Mouse (Mus musculus) CH12.LX (cell line): ENCODE measurements around the gene Uvrag. TPM values are rescaled to one million over a fixed set of nuclear protein-coding genes. Genes with fewer than 3 reads are reported as not detected.

Experiments
- DNase-seq: peaks from one replicate; pipeline ENCODE4 v3.0.0-alpha.2; 2013; ENCODE audit errors: extremely low read depth
- H3K27ac ChIP-seq: 2 replicates; pipeline ENCODE4 v1.5.1; 2012; ENCODE audit warnings: low read depth, mild to moderate bottlenecking, control low read depth, moderate library complexity; ENCODE audit not compliant: insufficient read depth
- H3K27me3 ChIP-seq: replicated peaks from 2 replicates; pipeline ENCODE3; 2012; ENCODE audit warnings: inconsistent platforms
- H3K36me3 ChIP-seq, 2 experiments: replicated peaks in 1 of 2; 2 replicates each; pipeline versions ENCODE3 to v1.6.1; 2012; ENCODE audit warnings: inconsistent platforms in 1 of 2, low read length in 1 of 2, mild to moderate bottlenecking in 1 of 2, mixed read lengths in 1 of 2, moderate library complexity in 1 of 2; ENCODE audit not compliant: control insufficient read depth in 1 of 2, insufficient read depth in 1 of 2
- H3K4me1 ChIP-seq, 2 experiments: 2 replicates each; pipeline ENCODE4 v1.6.1; 2012; ENCODE audit warnings: inconsistent platforms in 1 of 2, moderate library complexity in 1 of 2; ENCODE audit not compliant: insufficient read depth in 2 of 2, control insufficient read depth in 1 of 2
- H3K4me2 ChIP-seq: 2 replicates; pipeline ENCODE4 v1.6.1; 2012; ENCODE audit warnings: low read depth, mild to moderate bottlenecking, control low read depth; ENCODE audit not compliant: poor library complexity, insufficient read depth, severe bottlenecking
- H3K4me3 ChIP-seq, 3 experiments: fragments of 150-350 bp in 1 of 3; sonication (generic) in 1 of 3; replicated peaks in 1 of 3; 2 replicates each; pipeline versions ENCODE3 to v1.5.1; 2011 to 2012; ENCODE audit warnings: low read depth in 2 of 3, low read length in 2 of 3, mild to moderate bottlenecking in 2 of 3, moderate library complexity in 2 of 3, control low read depth in 1 of 3, improper control_type of control experiment in 1 of 3, inconsistent platforms in 1 of 3, mixed read lengths in 1 of 3; ENCODE audit not compliant: poor library complexity in 1 of 3
- H3K79me2 ChIP-seq: replicated peaks from 2 replicates; pipeline ENCODE4 v1.6.1; 2012; ENCODE audit warnings: mild to moderate bottlenecking, moderate library complexity; ENCODE audit not compliant: control insufficient read depth, poor library complexity, insufficient read depth, severe bottlenecking; ENCODE audit errors: extremely low read depth
- H3K9ac ChIP-seq: 2 replicates; pipeline ENCODE4 v1.6.1; 2012; ENCODE audit warnings: low read depth, mild to moderate bottlenecking, control low read depth, moderate library complexity; ENCODE audit not compliant: insufficient read depth
- H3K9me3 ChIP-seq: replicated peaks from 2 replicates; pipeline ENCODE3; 2012; ENCODE audit warnings: low read length, inconsistent platforms, mixed read lengths
- BHLHE40 ChIP-seq: IDR thresholded peaks from 2 replicates; pipeline ENCODE4 v1.6.1; 2011; ENCODE audit warnings: mild to moderate bottlenecking, low read depth, low read length, improper control_type of control experiment
- CHD2 ChIP-seq: IDR thresholded peaks from 2 replicates; pipeline ENCODE4 v1.6.1; 2011; ENCODE audit warnings: low read length, improper control_type of control experiment
- CTCF ChIP-seq, 2 experiments: IDR thresholded peaks in 1 of 2; conservative IDR thresholded peaks in 1 of 2; 2 replicates each; pipeline ENCODE4 v1.5.1; 2011 to 2012; ENCODE audit warnings: low read depth in 2 of 2, low read length in 2 of 2, improper control_type of control experiment in 1 of 2, inconsistent platforms in 1 of 2, mild to moderate bottlenecking in 1 of 2, moderate library complexity in 1 of 2
- EP300 ChIP-seq: IDR thresholded peaks from 2 replicates; pipeline ENCODE4 v1.6.1; 2011; ENCODE audit warnings: low read length, improper control_type of control experiment
- ETS1 ChIP-seq: conservative IDR thresholded peaks from 2 replicates; pipeline ENCODE4 v1.6.1; 2012; ENCODE audit warnings: low read depth, mild to moderate bottlenecking, inconsistent platforms, low read length, improper control_type of control experiment, moderate library complexity
- HCFC1 ChIP-seq: IDR thresholded peaks from 2 replicates; pipeline ENCODE4 v1.6.1; 2012; ENCODE audit warnings: low read depth, mild to moderate bottlenecking, inconsistent platforms, low read length, improper control_type of control experiment
- IRF4 ChIP-seq: IDR thresholded peaks from 2 replicates; pipeline ENCODE4 v1.6.1; 2014; ENCODE audit warnings: low read depth, mild to moderate bottlenecking, inconsistent platforms, low read length, improper control_type of control experiment
- JUND ChIP-seq: conservative IDR thresholded peaks from 2 replicates; pipeline ENCODE4 v1.6.1; 2011; ENCODE audit warnings: low read depth, low read length, improper control_type of control experiment
- KAT2A ChIP-seq: IDR thresholded peaks from 2 replicates; pipeline ENCODE4 v1.6.1; 2012; ENCODE audit warnings: low read length, improper control_type of control experiment, inconsistent platforms; ENCODE audit not compliant: insufficient replicate concordance
- MEF2A ChIP-seq: IDR thresholded peaks from 2 replicates; pipeline ENCODE4 v1.6.1; 2014; ENCODE audit warnings: low read depth, mild to moderate bottlenecking, inconsistent platforms, low read length, improper control_type of control experiment, borderline replicate concordance
- MXI1 ChIP-seq: IDR thresholded peaks from 2 replicates; pipeline ENCODE4 v1.6.1; 2011; ENCODE audit warnings: mild to moderate bottlenecking, low read depth, low read length, improper control_type of control experiment
- NRF1 ChIP-seq: IDR thresholded peaks from 2 replicates; pipeline ENCODE4 v1.6.1; 2014; ENCODE audit warnings: low read depth, mild to moderate bottlenecking, inconsistent platforms, low read length, improper control_type of control experiment, moderate library complexity
- PAX5 ChIP-seq: IDR thresholded peaks from 2 replicates; pipeline ENCODE4 v1.6.1; 2012; ENCODE audit warnings: low read length, inconsistent platforms, mixed read lengths
- POLR2A ChIP-seq: IDR thresholded peaks from 2 replicates; pipeline ENCODE4 v1.6.1; 2011; ENCODE audit warnings: low read depth, mild to moderate bottlenecking, improper control_type of control experiment, low read length
- POLR2AphosphoS2 ChIP-seq: IDR thresholded peaks from 2 replicates; pipeline ENCODE4 v1.6.1; 2011; ENCODE audit warnings: low read depth, low read length, improper control_type of control experiment
- RAD21 ChIP-seq: IDR thresholded peaks from 2 replicates; pipeline ENCODE4 v1.6.1; 2011; ENCODE audit warnings: low read depth, mild to moderate bottlenecking, low read length, improper control_type of control experiment, moderate library complexity
- RCOR1 ChIP-seq: conservative IDR thresholded peaks from 2 replicates; pipeline ENCODE4 v1.6.1; 2012; ENCODE audit warnings: low read depth, mild to moderate bottlenecking, inconsistent platforms, low read length, improper control_type of control experiment
- SIN3A ChIP-seq: IDR thresholded peaks from 2 replicates; pipeline ENCODE4 v1.6.1; 2012; ENCODE audit warnings: low read length, improper control_type of control experiment, inconsistent platforms
- TBP ChIP-seq: conservative IDR thresholded peaks from 2 replicates; pipeline ENCODE4 v1.6.1; 2011; ENCODE audit warnings: low read depth, low read length, improper control_type of control experiment
- TCF12 ChIP-seq: IDR thresholded peaks from 2 replicates; pipeline ENCODE4 v1.6.1; 2014; ENCODE audit warnings: low read depth, mild to moderate bottlenecking, inconsistent platforms, low read length, improper control_type of control experiment
- USF2 ChIP-seq: conservative IDR thresholded peaks from 2 replicates; pipeline ENCODE4 v1.6.1; 2011; ENCODE audit warnings: low read depth, low read length, improper control_type of control experiment
- ZC3H11A ChIP-seq: IDR thresholded peaks from 2 replicates; pipeline ENCODE4 v1.6.1; 2012; ENCODE audit warnings: low read depth, mild to moderate bottlenecking, inconsistent platforms, low read length, improper control_type of control experiment
- ZKSCAN1 ChIP-seq: IDR thresholded peaks from 2 replicates; pipeline ENCODE4 v1.6.1; 2012; ENCODE audit warnings: low read depth, inconsistent platforms, low read length, improper control_type of control experiment, borderline replicate concordance
- dilution Hi-C: fragments of 300-500 bp; cut with MboI; formaldehyde crosslinking; loops from 2 replicates; pipeline ENCODE4 v1.14.3; 2020; ENCODE audit warnings: low sequenced_read_pairs; ENCODE audit not compliant: extremely low pct_unique_long_range_greater_than_20kb, extremely low pct_ligation_motif_present
- in situ Hi-C: fragments of 300-500 bp; cut with MboI; formaldehyde crosslinking; loops from 3 replicates; pipeline ENCODE4 v1.14.3; 2019; ENCODE audit warnings: low sequenced_read_pairs, low pct_ligation_motif_present, low pct_unique_long_range_greater_than_20kb, mixed read lengths
- polyA plus RNA-seq: library from polyadenylated mRNA; unstranded; fragments of >175 nt; gene quantifications from 2 replicates; pipeline ENCODE4 v1.2.1, GENCODE M21; 2012; ENCODE audit warnings: low read depth; ENCODE audit not compliant: insufficient read length
- total RNA-seq, 2 experiments: library from RNA; depleted of rRNA; stranded (reverse); fragments of 300-350 nt in 1 of 2; fragments of >200 nt in 1 of 2; gene quantifications; 2 replicates each; pipeline ENCODE4 v1.2.3; 2012 to 2014

The Uvrag gene
- total and polyA plus RNA-seq, 3 experiments: 20.6 to 47.4 (median 37.5) TPM

DNA sequence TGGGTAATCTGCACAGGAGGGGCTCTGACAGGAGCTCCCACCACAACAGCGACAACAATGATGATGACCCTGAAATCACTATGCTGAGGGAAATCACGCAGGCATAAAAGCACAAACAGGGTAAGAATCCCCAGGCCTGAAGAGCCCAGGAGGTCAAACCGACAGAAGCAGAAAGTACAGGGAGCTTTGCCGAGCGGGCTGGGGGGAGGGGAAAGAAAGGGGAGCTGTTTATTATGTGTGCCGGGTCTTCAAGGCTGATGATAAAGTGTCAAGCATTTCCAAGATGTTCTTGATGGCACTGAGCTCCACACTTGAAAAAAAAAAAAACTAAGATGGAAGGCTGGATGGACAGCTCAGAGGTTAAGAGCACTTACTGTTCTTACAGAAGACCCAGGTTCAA lies 4.2 kb downstream of the Uvrag start:
- peaks cover 0 to 29% of the 10 kb centered on the region in 2 experiments for H3K36me3 ChIP-seq
- peaks cover 10% of the 10 kb centered on the region for H3K9me3 ChIP-seq
- no peak overlapping the region for H3K4me2 ChIP-seq
- H3K9ac ChIP-seq: no peak overlapping the region
- dilution Hi-C loops: no loop called here
- peaks cover 3 to 40% of the 10 kb centered on the region in 2 experiments; a peak in 2 of 4 replicates for H3K4me1 ChIP-seq
- H3K27ac ChIP-seq: no peak overlapping the region
- DNase-seq: no peak
- H3K4me3 ChIP-seq: no peak overlapping the region
- peaks cover 18% of the 10 kb centered on the region for H3K79me2 ChIP-seq
- TF ChIP-seq JUND (no peak), ETS1 (no peak), ZKSCAN1 (no peak), RCOR1 (no peak), TBP (no peak), CHD2 (no peak), ZC3H11A (no peak), SIN3A (no peak), POLR2AphosphoS2 (no peak), RAD21 (no peak), USF2 (no peak), POLR2A (no peak), PAX5 (no peak), CTCF (conservative IDR thresholded peaks at IDR 0.05 in 1 of 2, IDR thresholded peaks at IDR 0.05 in 1 of 2; ENCODE audit: low read depth in 2 of 2, low read length in 2 of 2) (no peak), BHLHE40 (no peak)
- TF ChIP-seq, all 38 proteins: peak for 0
- in situ Hi-C loops: no loop called here
- H3K27me3 ChIP-seq: no peaks in the 10 kb centered on the region

DNA sequence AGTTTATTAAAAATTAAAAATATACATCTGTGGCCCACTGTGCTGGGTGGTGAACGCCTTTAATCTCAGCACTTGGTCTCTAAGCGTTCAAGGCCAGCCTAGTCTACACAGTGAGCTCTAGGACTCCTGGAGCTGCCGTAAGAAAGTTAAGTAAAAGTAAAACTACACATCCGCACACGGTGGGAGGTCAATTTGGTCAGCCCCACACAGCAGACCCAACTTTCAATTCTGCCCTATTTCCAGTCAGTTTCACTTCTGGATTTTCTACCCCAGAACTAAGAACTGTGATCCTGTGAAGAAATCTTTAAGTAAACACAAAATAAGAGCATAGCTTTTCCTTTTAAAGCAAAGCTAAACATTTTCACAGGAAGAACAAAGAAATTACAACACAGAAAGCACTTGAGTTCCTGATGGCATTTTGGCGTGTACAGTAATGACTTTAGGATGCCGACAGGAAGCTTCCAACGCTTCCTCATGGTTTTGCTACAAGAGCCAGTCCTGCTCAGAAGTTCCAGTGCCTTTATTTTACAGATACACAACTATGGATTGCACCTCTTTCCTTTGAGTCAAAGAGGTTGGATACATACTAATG lies 7.0 kb downstream of the Uvrag start:
- Histone ChIP-seq H3K9ac (peak overlapping the region; percentile 19), H3K4me3 (peak overlapping the region in 1 of 3 experiments; percentile 20), H3K79me2 (peaks cover 9% of the 10 kb centered on the region), H3K4me2 (peak overlapping the region; percentile 86), H3K36me3 (peaks cover 0 to 34% of the 10 kb centered on the region in 2 experiments), H3K27ac (peak overlapping the region; percentile 38; the same call in 1 of the 2 replicates), H3K9me3 (peaks cover 10% of the 10 kb centered on the region), H3K27me3 (no peaks in the 10 kb centered on the region), H3K4me1 (peaks cover 0 to 68% of the 10 kb centered on the region in 2 experiments; a peak in 2 of 4 replicates)
- in situ Hi-C loops (no loop called here), dilution Hi-C loops (no loop called here)
- peak; percentile 59 for DNase-seq
- TF ChIP-seq KAT2A (no peak), MXI1 (peak; percentile 34; the same call in 1 of the 2 replicates), POLR2AphosphoS2 (no peak), RCOR1 (0 out of 2 replicates have a peak, but pooled peaks have one; percentile 18), HCFC1 (no peak), POLR2A (no peak), IRF4 (peak; percentile 82), TBP (no peak), ETS1 (peak; percentile 42), NRF1 (no peak), TCF12 (0 out of 2 replicates have a peak, but pooled peaks have one; percentile 17), ZKSCAN1 (no peak), PAX5 (no peak), BHLHE40 (peak; percentile 56; the same call in 1 of the 2 replicates), EP300 (peak; percentile 81), ZC3H11A (no peak), MEF2A (peak; percentile 30; the same call in 1 of the 2 replicates)
